Mouse (Mus musculus): ENCODE data around the gene Dennd1b. TPM values are rescaled to one million over a fixed set of nuclear protein-coding genes. Genes with fewer than 3 reads are reported as not detected.

Gene Dennd1b
- polyA plus RNA-seq, 1 experiment from 2014 or later: 7.4 TPM

- Histone ChIP-seq H3K27ac (no peak overlapping the region), H3K4me1 (0 out of 2 replicates have a peak, but pooled peaks cover 5% of the 10 kb centered on the region), H3K4me2 (no peak overlapping the region), H3K9ac (no peak overlapping the region), H3K36me3 (no peaks in the 10 kb centered on the region), H3K9me3 (no peaks in the 10 kb centered on the region), H3K4me3 (no peak overlapping the region), H3K27me3 (no peaks in the 10 kb centered on the region)
- ATAC-seq (ENCODE audit: insufficient number of reproducible peaks, insufficient read depth, low FRiP score, low TSS enrichment, low read depth): no peak
Measured at GRCm38 (mm10) chr1:139053003-139053402, 89.8 kb downstream of the Dennd1b start.

GRCm38 (mm10) chr1:139060301-139060700, 97.1 kb downstream of the Dennd1b start:
- no peak overlapping the region for H3K27ac ChIP-seq
- no peaks in the 10 kb centered on the region for H3K9me3 ChIP-seq
- no peaks in the 10 kb centered on the region for H3K36me3 ChIP-seq
- no peaks in the 10 kb centered on the region for H3K4me1 ChIP-seq
- ATAC-seq (ENCODE audit: insufficient number of reproducible peaks, insufficient read depth, low FRiP score, low TSS enrichment, low read depth): no peak
- no peak overlapping the region for H3K9ac ChIP-seq
- WGBS: 84% methylated on average over 5 of the region's 5 CpGs
- H3K4me3 ChIP-seq: no peak overlapping the region
- H3K27me3 ChIP-seq: no peaks in the 10 kb centered on the region
- H3K4me2 ChIP-seq: no peak overlapping the region

- H3K27ac ChIP-seq: no peak overlapping the region
- no peak overlapping the region for H3K4me2 ChIP-seq
- WGBS: 88% methylated on average over 2 of the region's 2 CpGs
- no peak for ATAC-seq (ENCODE audit: insufficient number of reproducible peaks, insufficient read depth, low FRiP score, low TSS enrichment, low read depth)
- H3K27me3 ChIP-seq: no peaks in the 10 kb centered on the region
- no peaks in the 10 kb centered on the region for H3K9me3 ChIP-seq
- H3K9ac ChIP-seq: no peak overlapping the region
- H3K4me1 ChIP-seq: no peaks in the 10 kb centered on the region
- H3K36me3 ChIP-seq: no peaks in the 10 kb centered on the region
- no peak overlapping the region for H3K4me3 ChIP-seq
Measured at GRCm38 (mm10) chr1:139064711-139065110, 101.5 kb downstream of the Dennd1b start.

- Histone ChIP-seq H3K4me3 (no peak overlapping the region), H3K4me1 (no peaks in the 10 kb centered on the region), H3K9me3 (no peaks in the 10 kb centered on the region), H3K4me2 (no peak overlapping the region), H3K27ac (no peak overlapping the region), H3K27me3 (no peaks in the 10 kb centered on the region), H3K36me3 (no peaks in the 10 kb centered on the region), H3K9ac (no peak overlapping the region)
- ATAC-seq (ENCODE audit: insufficient number of reproducible peaks, insufficient read depth, low FRiP score, low TSS enrichment, low read depth): no peak
- WGBS: 49% methylated on average over 2 of the region's 2 CpGs
Measured at GRCm38 (mm10) chr1:139067210-139067609, 104.0 kb downstream of the Dennd1b start.

GRCm38 (mm10) chr1:139071015-139071414, 107.8 kb downstream of the Dennd1b start:
- ATAC-seq (ENCODE audit: insufficient number of reproducible peaks, insufficient read depth, low FRiP score, low TSS enrichment, low read depth): no peak
- H3K9me3 ChIP-seq: no peaks in the 10 kb centered on the region
- H3K9ac ChIP-seq: no peak overlapping the region
- no peaks in the 10 kb centered on the region for H3K27me3 ChIP-seq
- H3K27ac ChIP-seq: no peak overlapping the region
- 73% methylated on average over 2 of the region's 2 CpGs for WGBS
- H3K4me2 ChIP-seq: no peak overlapping the region
- no peaks in the 10 kb centered on the region for H3K36me3 ChIP-seq
- H3K4me3 ChIP-seq: no peak overlapping the region
- no peaks in the 10 kb centered on the region for H3K4me1 ChIP-seq

- no peak overlapping the region for H3K4me3 ChIP-seq
- WGBS: 92% methylated on average over 2 of the region's 2 CpGs
Measured at GRCm38 (mm10) chr1:139075671-139076070, 112.4 kb downstream of the Dennd1b start.

GRCm38 (mm10) chr1:139077989-139078388, 114.8 kb downstream of the Dennd1b start:
- Histone ChIP-seq H3K4me3 (no peak overlapping the region), H3K4me1 (no peaks in the 10 kb centered on the region), H3K27ac (no peak overlapping the region), H3K9ac (no peak overlapping the region), H3K36me3 (no peaks in the 10 kb centered on the region), H3K4me2 (no peak overlapping the region), H3K9me3 (no peaks in the 10 kb centered on the region), H3K27me3 (no peaks in the 10 kb centered on the region)
- 83% methylated on average over 1 of the region's 1 CpGs for WGBS
- ATAC-seq (ENCODE audit: insufficient number of reproducible peaks, insufficient read depth, low FRiP score, low TSS enrichment, low read depth): no peak

More at GRCm38 (mm10) chr1:139075671-139076070, 112.4 kb downstream of the Dennd1b start:
- Histone ChIP-seq H3K4me1 (no peaks in the 10 kb centered on the region), H3K4me2 (no peak overlapping the region), H3K27ac (no peak overlapping the region), H3K36me3 (no peaks in the 10 kb centered on the region), H3K9ac (no peak overlapping the region), H3K9me3 (no peaks in the 10 kb centered on the region), H3K27me3 (no peaks in the 10 kb centered on the region)
- ATAC-seq (ENCODE audit: insufficient number of reproducible peaks, insufficient read depth, low FRiP score, low TSS enrichment, low read depth): no peak

- WGBS: 85% methylated on average over 8 of the region's 8 CpGs
Measured at GRCm38 (mm10) chr1:139079000-139079399, 115.8 kb downstream of the Dennd1b start.

GRCm38 (mm10) chr1:139079523-139079922, 116.3 kb downstream of the Dennd1b start:
- no peaks in the 10 kb centered on the region for H3K27me3 ChIP-seq
- H3K4me1 ChIP-seq: no peaks in the 10 kb centered on the region
- 78% methylated on average over 6 of the region's 6 CpGs for WGBS
- no peaks in the 10 kb centered on the region for H3K9me3 ChIP-seq
- H3K4me2 ChIP-seq: no peak overlapping the region
- no peak overlapping the region for H3K4me3 ChIP-seq
- no peak overlapping the region for H3K9ac ChIP-seq
- no peak overlapping the region for H3K27ac ChIP-seq
- H3K36me3 ChIP-seq: no peaks in the 10 kb centered on the region
- no peak for ATAC-seq (ENCODE audit: insufficient number of reproducible peaks, insufficient read depth, low FRiP score, low TSS enrichment, low read depth)

More at GRCm38 (mm10) chr1:139079000-139079399, 115.8 kb downstream of the Dennd1b start:
- no peaks in the 10 kb centered on the region for H3K9me3 ChIP-seq
- no peak overlapping the region for H3K4me3 ChIP-seq
- ATAC-seq (ENCODE audit: insufficient number of reproducible peaks, insufficient read depth, low FRiP score, low TSS enrichment, low read depth): no peak
- no peaks in the 10 kb centered on the region for H3K27me3 ChIP-seq
- no peaks in the 10 kb centered on the region for H3K4me1 ChIP-seq
- H3K4me2 ChIP-seq: no peak overlapping the region
- no peak overlapping the region for H3K27ac ChIP-seq
- H3K9ac ChIP-seq: no peak overlapping the region
- no peaks in the 10 kb centered on the region for H3K36me3 ChIP-seq

GRCm38 (mm10) chr1:139080517-139081386, 117.5 kb downstream of the Dennd1b start:
- H3K27me3 ChIP-seq: no peaks in the 10 kb centered on the region
- H3K27ac ChIP-seq: no peak overlapping the region
- H3K9me3 ChIP-seq: no peaks in the 10 kb centered on the region
- ATAC-seq (ENCODE audit: insufficient number of reproducible peaks, insufficient read depth, low FRiP score, low TSS enrichment, low read depth): no peak; the same call in 1 of the 2 replicates
- H3K9ac ChIP-seq: no peak overlapping the region
- H3K4me2 ChIP-seq: no peak overlapping the region
- 75% methylated on average over 16 of the region's 16 CpGs for WGBS
- no peaks in the 10 kb centered on the region for H3K36me3 ChIP-seq
- no peak overlapping the region for H3K4me3 ChIP-seq
- no peaks in the 10 kb centered on the region for H3K4me1 ChIP-seq

- ATAC-seq (ENCODE audit: insufficient number of reproducible peaks, insufficient read depth, low FRiP score, low TSS enrichment, low read depth): no peak
- 61% methylated on average over 2 of the region's 2 CpGs for WGBS
- Histone ChIP-seq H3K4me1 (no peaks in the 10 kb centered on the region), H3K4me2 (no peak overlapping the region), H3K27ac (no peak overlapping the region), H3K36me3 (no peaks in the 10 kb centered on the region), H3K9me3 (no peaks in the 10 kb centered on the region), H3K4me3 (no peak overlapping the region), H3K27me3 (no peaks in the 10 kb centered on the region), H3K9ac (no peak overlapping the region)
Measured at GRCm38 (mm10) chr1:139083382-139083781, 120.1 kb downstream of the Dennd1b start.

GRCm38 (mm10) chr1:139087564-139087963, 124.3 kb downstream of the Dennd1b start:
- H3K4me1 ChIP-seq: no peaks in the 10 kb centered on the region
- no peaks in the 10 kb centered on the region for H3K36me3 ChIP-seq
- ATAC-seq (ENCODE audit: insufficient number of reproducible peaks, insufficient read depth, low FRiP score, low TSS enrichment, low read depth): no peak
- no peak overlapping the region for H3K4me3 ChIP-seq
- H3K9me3 ChIP-seq: no peaks in the 10 kb centered on the region
- no peak overlapping the region for H3K27ac ChIP-seq
- no peak overlapping the region for H3K9ac ChIP-seq
- 94% methylated on average over 3 of the region's 3 CpGs for WGBS
- no peaks in the 10 kb centered on the region for H3K27me3 ChIP-seq
- H3K4me2 ChIP-seq: no peak overlapping the region
